Mouse (Mus musculus): ENCODE measurements around the gene Daxx. TPM values are rescaled to one million over a fixed set of nuclear protein-coding genes. Genes with fewer than 3 reads are reported as not detected.
A peak's percentile ranks its signal among the peaks of the same experiment; 100 is the strongest.

Daxx gene
- polyA plus RNA-seq, 1 experiment from 2014 or later = 35.3 TPM

DNA sequence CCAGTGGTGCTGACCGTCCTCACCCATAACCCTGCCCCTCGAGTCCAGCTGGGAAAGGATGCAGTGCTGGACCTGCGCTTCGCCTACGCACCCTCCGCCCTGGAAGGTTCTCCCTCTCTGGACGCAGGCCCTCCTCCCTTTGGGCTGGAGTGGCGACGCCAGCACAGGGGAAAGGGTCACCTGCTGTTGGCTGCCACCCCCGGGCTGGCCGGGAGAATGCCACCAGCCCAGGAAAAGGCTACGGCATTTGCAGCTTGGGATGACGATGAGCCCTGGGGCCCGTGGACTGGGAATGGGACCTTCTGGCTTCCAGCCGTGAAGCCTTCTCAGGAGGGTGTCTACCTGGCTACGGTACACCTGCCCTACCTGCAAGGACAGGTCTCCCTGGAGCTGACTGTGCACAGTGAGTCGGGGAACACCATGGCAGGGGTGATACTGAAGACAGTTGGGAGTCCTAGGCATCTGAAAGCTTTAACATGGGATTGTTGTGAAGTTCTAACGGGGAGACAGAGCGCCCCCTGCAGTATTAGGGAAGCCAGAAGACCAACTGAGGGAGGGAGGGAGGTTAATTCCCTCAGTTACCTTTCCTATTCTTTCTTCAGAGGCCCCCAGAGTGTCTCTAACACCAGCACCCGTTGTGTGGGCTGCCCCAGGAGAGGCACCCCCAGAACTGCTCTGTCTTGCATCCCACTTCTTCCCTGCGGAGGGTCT, 16.3 kb downstream of the Daxx start:
- Histone ChIP-seq H3K4me3 (no peak overlapping the region), H3K27me3 (replicated peaks) (no peaks in the 10 kb centered on the region), H3K4me1 (peaks cover 21% of the 10 kb centered on the region), H3K36me3 (peaks cover 31% of the 10 kb centered on the region), H3K27ac (replicated peaks) (no peak overlapping the region), H3K9me3 (no peaks in the 10 kb centered on the region), H3K4me2 (no peak overlapping the region), H3K9ac (0 out of 2 replicates have a peak overlapping the region, but pooled peaks have one; percentile 2)
- no peak for ATAC-seq (ENCODE audit: extremely low read depth, insufficient number of reproducible peaks, low FRiP score, low TSS enrichment)
- 79% methylated on average over 21 of the region's 21 CpGs for WGBS

DNA sequence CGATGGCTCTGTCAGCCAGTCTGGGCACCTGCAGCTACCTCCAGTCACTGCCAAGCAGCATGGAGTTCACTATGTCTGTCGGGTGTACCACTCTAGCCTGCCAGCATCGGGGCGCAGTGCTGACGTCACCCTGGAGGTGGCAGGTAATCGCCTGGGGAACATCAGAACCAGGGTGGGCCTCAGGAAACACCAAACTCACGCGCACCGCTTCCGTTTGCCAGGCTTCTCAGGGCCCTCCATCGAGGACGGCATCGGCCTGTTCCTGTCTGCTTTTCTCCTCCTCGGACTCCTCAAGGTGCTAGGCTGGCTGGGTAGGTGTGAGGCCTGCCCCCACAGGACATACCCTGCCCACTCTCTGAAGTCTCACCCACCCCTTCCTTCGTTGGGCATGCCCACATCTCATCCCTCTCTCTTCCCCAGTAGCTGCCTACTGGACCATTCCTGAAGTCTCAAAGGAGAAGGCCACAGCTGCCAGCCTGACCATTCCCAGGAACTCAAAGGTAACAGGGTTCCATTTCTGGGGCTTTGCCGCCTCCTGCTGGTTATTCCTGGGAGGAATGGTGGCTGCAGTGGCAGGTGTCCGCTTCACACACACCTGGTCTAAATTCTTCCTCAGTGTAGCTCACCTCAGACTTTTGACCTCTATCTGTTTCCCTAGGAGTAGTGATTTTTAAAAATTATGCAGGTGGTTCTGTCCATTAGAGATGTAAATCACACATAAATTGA, 17.2 kb downstream of the Daxx start:
- H3K27ac ChIP-seq (replicated peaks) = no peak overlapping the region
- H3K36me3 ChIP-seq = peaks cover 31% of the 10 kb centered on the region
- peaks cover 23% of the 10 kb centered on the region for H3K4me1 ChIP-seq
- ATAC-seq (ENCODE audit: extremely low read depth, insufficient number of reproducible peaks, low FRiP score, low TSS enrichment) = no peak
- no peak overlapping the region for H3K4me2 ChIP-seq
- WGBS = 72% methylated on average over 17 of the region's 17 CpGs
- no peaks in the 10 kb centered on the region for H3K9me3 ChIP-seq
- no peak overlapping the region for H3K9ac ChIP-seq
- H3K27me3 ChIP-seq (replicated peaks) = no peaks in the 10 kb centered on the region
- no peak overlapping the region for H3K4me3 ChIP-seq

DNA sequence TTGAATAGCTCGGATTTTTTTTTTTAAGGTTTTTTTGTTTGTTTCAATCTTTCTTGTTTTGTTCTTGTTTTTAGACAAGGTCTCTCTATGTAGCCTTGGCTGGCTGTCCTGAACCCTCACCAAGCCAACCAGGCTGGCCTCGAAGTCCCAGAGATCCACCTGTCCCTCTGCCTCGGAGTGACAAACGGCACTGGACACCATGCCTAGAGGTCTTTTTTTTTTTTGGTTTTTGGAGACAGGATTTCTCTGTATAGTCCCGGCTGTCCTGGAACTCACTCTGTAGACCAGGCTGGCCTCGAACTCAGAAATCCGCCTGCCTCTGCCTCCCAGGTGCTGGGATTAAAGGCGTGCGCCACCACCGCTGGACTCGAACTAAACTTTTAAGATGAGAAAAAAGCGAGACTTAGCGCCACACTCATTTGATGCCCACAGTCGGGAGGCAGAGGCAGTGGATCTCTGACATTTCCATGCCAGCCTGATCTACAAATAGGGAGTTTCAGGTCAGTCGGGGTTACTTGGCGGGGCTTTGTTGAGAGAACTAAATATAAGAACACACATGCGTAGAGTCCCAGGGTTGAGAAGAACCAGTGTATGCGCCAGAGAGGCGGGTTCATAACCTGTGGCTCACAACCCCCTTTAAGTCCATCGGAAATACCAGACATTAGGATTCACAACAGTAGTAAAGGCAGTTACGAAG, 19.2 kb downstream of the Daxx start:
- H3K36me3 ChIP-seq = peaks cover 46% of the 10 kb centered on the region
- peak overlapping the region; percentile 100 for H3K4me2 ChIP-seq
- no peaks in the 10 kb centered on the region for H3K9me3 ChIP-seq
- no peak for ATAC-seq (ENCODE audit: extremely low read depth, insufficient number of reproducible peaks, low FRiP score, low TSS enrichment)
- peak overlapping the region; percentile 98 for H3K9ac ChIP-seq
- H3K4me3 ChIP-seq = peak overlapping the region; percentile 96
- WGBS = 59% methylated on average over 21 of the region's 21 CpGs
- H3K27ac ChIP-seq (replicated peaks) = peak overlapping the region; percentile 99; the same call in 1 of the 2 replicates
- no peaks in the 10 kb centered on the region for H3K27me3 ChIP-seq (replicated peaks)
- peaks cover 25% of the 10 kb centered on the region for H3K4me1 ChIP-seq

DNA sequence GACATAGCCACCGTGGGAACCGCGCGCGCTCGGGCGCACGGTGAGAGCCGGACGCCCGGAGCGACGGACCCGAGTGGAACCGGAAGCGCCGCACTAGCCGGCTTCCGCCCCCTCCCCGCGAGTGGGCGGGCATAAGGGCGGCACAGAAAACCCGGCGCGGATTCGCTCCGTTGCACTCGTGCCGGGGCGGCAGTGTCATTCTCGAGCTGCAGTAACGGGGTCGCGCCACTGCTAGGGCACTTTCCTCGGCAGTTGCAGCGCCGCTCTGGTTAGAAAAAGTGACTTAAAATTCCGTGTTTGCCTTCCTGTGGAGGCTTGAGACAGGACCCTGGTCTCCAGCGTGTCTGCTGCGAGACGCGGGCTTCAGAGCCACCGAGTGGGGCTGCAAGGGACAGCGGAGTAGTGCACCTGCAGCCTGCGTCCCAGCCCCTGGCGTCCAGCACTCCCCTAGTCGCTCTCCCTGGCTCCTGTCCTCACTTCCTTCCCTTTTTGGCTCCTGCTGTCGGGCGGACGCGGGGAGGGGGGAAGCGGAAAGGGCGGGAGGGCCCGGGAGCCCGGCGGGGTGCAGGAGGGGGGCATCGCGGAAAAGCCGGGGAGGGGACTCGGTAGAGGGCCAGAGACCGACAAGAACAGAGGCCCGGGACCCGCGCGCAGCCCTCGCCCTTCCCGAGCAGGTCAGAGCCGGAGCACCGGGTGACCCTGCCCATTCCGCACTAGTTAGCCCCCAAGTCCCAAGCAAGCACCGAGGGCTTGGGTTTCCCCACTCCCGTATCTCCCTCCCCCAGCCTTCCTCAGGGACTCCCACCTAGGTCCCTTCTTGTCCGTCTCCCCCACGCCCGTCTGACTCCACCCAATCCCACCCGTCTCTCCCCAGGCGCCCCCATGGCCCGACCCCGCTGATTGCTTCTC, 20.4 kb downstream of the Daxx start, which contains the start of gene Rgl2:
Gene Rgl2 (plus strand): TSS at position 173 of the 909 bp plus-strand sequence.
- Histone ChIP-seq H3K9me3 (no peaks in the 10 kb centered on the region), H3K27me3 (replicated peaks) (no peaks in the 10 kb centered on the region), H3K36me3 (peaks cover 59% of the 10 kb centered on the region), H3K9ac (peak within 1 kb of the TSS; percentile 98), H3K27ac (replicated peaks) (peak within 1 kb of the TSS; percentile 99), H3K4me2 (peak within 1 kb of the TSS; percentile 100), H3K4me1 (peaks cover 25% of the 10 kb centered on the region), H3K4me3 (peak within 1 kb of the TSS; percentile 96)
- ATAC-seq (ENCODE audit: extremely low read depth, insufficient number of reproducible peaks, low FRiP score, low TSS enrichment) = peak; percentile 72
- under 1% methylated on average over 77 of the region's 80 CpGs for WGBS

DNA sequence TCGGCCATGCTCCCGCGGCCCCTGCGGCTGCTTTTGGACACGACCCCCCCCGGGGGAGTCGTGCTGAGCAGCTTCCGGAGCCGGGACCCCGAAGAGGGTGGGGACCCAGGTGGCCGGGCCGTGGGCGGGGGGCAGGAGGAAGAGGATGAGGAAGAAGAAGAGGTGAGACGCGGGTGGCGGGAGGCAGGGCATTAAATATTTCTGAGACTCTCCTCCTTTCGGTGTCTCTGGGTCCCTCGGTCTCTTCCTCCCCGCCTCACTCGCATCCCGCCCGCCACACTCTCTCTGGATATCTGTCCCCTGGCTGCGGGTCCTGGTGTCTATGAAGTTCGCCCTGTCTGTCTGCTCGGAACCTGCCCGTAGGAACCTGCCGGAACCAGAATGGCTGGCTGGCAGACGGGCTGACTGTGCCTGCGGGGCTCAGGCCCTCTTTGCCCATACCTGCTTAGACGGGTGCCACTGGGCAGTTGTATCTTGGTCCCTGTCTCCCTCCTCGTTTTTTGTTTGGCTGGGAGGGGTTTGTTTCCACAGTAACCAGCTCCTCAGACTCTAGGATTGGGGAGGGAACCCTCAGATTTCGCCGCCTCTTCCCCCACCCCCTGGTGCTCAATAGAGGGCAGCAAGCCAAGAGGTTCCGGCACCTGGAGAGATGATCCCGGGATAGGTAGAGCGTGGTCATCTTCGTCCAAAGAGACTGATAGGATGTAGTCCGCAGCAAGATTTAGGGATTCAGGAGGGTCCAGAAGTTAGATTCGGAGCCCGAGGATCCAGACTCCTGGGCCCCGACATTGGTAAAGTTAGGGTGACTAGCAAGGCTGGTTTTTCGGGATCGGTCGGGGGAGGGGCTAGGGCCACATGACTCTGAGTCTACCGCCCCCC, 21.3 kb downstream of the Daxx start:
- H3K4me2 ChIP-seq = peak overlapping the region; percentile 100
- H3K36me3 ChIP-seq = peaks cover 61% of the 10 kb centered on the region
- H3K9ac ChIP-seq = peak overlapping the region; percentile 98
- H3K4me3 ChIP-seq = peak overlapping the region; percentile 96
- peaks cover 25% of the 10 kb centered on the region for H3K4me1 ChIP-seq
- no peaks in the 10 kb centered on the region for H3K9me3 ChIP-seq
- ATAC-seq (ENCODE audit: extremely low read depth, insufficient number of reproducible peaks, low FRiP score, low TSS enrichment) = no peak
- no peaks in the 10 kb centered on the region for H3K27me3 ChIP-seq (replicated peaks)
- H3K27ac ChIP-seq (replicated peaks) = peak overlapping the region; percentile 99
- WGBS = 1% methylated on average over 44 of the region's 45 CpGs

DNA sequence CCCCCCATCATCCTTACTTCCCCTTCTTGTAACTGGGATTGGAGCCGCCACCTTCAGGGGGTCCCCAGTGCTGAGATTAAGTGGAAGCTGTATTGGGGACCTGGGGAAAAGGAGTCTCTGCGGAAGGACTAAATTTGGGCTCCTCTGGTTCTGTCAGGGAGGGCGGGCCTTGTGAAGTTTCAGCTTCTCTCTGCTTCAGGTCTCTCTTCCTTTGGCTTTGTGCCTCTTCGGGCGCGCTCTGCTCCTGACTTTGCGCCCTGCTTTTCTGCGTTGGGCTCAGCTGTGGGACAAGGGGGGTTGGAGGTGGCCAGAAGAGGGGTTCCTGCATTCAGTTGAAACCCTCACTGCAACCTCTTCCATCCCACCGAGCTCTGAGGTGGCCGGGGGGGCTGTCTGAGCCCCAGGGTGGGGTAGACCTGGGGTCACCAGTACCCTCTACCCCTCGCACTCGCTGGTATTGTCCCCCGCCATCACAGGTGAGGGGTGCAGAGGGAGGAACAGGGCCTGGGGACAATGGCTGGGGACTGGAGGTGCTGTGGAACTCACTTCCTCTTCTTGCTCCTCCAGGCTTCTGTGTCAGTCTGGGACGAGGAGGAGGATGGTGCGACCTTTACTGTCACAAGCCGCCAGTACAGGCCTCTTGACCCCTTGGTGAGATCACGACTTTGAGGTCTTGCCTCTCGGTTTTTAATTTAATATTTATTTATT, 22.1 kb downstream of the Daxx start:
- Histone ChIP-seq H3K4me2 (peak overlapping the region; percentile 100), H3K9me3 (no peaks in the 10 kb centered on the region), H3K9ac (peak overlapping the region; percentile 98), H3K27ac (replicated peaks) (no peak overlapping the region), H3K36me3 (peaks cover 61% of the 10 kb centered on the region), H3K4me3 (peak overlapping the region; percentile 96), H3K27me3 (replicated peaks) (no peaks in the 10 kb centered on the region), H3K4me1 (peaks cover 25% of the 10 kb centered on the region)
- no peak for ATAC-seq (ENCODE audit: extremely low read depth, insufficient number of reproducible peaks, low FRiP score, low TSS enrichment)
- 39% methylated on average over 18 of the region's 18 CpGs for WGBS

DNA sequence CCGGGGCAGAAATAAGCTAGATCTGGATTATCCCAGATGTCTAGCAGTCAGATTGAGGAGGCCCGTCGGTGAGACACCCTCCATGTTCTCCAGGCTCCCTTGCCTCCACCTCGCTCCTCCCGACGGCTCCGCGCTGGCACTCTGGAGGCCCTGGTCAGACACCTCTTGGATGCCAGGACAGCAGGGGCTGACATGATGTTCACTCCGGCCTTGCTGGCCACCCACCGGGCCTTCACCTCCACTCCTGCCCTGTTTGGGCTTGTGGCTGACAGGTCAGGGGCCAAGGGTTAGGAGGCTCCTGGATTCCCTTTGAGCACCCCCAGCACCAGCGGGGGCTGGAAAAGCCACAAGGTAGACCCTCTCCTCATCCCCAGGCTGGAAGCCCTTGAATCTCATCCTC, 22.7 kb downstream of the Daxx start:
- H3K4me2 ChIP-seq = no peak overlapping the region
- no peak overlapping the region for H3K4me3 ChIP-seq
- WGBS = 86% methylated on average over 11 of the region's 11 CpGs
- no peak for ATAC-seq (ENCODE audit: extremely low read depth, insufficient number of reproducible peaks, low FRiP score, low TSS enrichment)
- no peak overlapping the region for H3K27ac ChIP-seq (replicated peaks)
- no peaks in the 10 kb centered on the region for H3K27me3 ChIP-seq (replicated peaks)
- H3K36me3 ChIP-seq = peaks cover 63% of the 10 kb centered on the region
- no peaks in the 10 kb centered on the region for H3K9me3 ChIP-seq
- peaks cover 25% of the 10 kb centered on the region for H3K4me1 ChIP-seq
- H3K9ac ChIP-seq = no peak overlapping the region

DNA sequence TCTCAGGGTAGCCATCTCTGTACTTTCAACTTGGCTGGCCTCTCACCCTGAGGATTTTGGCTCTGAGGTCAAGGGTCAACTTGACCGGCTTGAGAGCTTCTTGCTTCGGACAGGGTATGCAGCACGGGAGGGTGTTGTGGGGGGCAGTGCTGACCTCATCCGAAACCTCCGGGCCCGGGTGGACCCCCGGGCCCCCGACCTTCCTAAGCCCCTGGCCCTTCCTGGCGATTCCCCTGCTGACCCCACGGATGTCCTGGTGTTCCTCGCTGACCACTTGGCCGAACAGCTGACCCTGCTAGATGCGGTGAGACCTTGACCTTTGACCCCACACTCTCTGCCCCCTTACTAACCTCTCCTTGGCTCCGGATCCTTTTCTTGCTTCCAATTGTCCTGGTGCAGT, 23.2 kb downstream of the Daxx start:
- Histone ChIP-seq H3K9me3 (no peaks in the 10 kb centered on the region), H3K4me3 (no peak overlapping the region), H3K9ac (no peak overlapping the region), H3K27ac (replicated peaks) (no peak overlapping the region), H3K27me3 (replicated peaks) (no peaks in the 10 kb centered on the region), H3K4me1 (peaks cover 25% of the 10 kb centered on the region), H3K4me2 (no peak overlapping the region), H3K36me3 (peaks cover 63% of the 10 kb centered on the region)
- no peak for ATAC-seq (ENCODE audit: extremely low read depth, insufficient number of reproducible peaks, low FRiP score, low TSS enrichment)
- 84% methylated on average over 14 of the region's 14 CpGs for WGBS

DNA sequence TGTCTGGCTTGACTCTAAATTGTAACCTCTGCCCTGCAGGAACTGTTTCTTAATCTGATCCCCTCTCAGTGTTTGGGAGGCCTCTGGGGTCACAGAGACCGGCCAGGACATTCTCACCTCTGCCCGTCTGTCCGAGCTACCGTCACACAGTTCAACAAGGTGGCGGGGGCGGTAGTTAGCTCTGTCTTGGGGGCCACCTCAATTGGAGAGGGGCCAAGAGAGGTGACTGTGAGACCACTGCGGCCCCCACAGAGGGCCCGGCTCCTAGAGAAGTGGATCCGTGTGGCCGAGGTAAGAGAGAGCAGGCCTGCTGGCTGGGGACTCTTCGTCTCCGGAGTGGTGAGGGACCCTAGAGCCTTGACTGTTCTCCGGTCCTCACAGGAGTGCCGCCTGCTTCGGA, 23.8 kb downstream of the Daxx start:
- H3K36me3 ChIP-seq = peaks cover 62% of the 10 kb centered on the region
- 90% methylated on average over 15 of the region's 15 CpGs for WGBS

More for the DNA sequence above, 23.8 kb downstream of the Daxx start:
- Histone ChIP-seq H3K9me3 (no peaks in the 10 kb centered on the region), H3K9ac (no peak overlapping the region), H3K4me3 (no peak overlapping the region), H3K4me2 (no peak overlapping the region), H3K27ac (replicated peaks) (no peak overlapping the region), H3K4me1 (peaks cover 22% of the 10 kb centered on the region), H3K27me3 (replicated peaks) (no peaks in the 10 kb centered on the region)
- no peak for ATAC-seq (ENCODE audit: extremely low read depth, insufficient number of reproducible peaks, low FRiP score, low TSS enrichment)
